Mouse (Mus musculus): ENCODE measurements around the gene Grb7. TPM values are rescaled to one million over a fixed set of nuclear protein-coding genes. Genes with fewer than 3 reads are reported as not detected.

The Grb7 gene
- total and polyA plus RNA-seq, 3 experiments: 4.5 to 11.5 (median 8.0) TPM

DNA sequence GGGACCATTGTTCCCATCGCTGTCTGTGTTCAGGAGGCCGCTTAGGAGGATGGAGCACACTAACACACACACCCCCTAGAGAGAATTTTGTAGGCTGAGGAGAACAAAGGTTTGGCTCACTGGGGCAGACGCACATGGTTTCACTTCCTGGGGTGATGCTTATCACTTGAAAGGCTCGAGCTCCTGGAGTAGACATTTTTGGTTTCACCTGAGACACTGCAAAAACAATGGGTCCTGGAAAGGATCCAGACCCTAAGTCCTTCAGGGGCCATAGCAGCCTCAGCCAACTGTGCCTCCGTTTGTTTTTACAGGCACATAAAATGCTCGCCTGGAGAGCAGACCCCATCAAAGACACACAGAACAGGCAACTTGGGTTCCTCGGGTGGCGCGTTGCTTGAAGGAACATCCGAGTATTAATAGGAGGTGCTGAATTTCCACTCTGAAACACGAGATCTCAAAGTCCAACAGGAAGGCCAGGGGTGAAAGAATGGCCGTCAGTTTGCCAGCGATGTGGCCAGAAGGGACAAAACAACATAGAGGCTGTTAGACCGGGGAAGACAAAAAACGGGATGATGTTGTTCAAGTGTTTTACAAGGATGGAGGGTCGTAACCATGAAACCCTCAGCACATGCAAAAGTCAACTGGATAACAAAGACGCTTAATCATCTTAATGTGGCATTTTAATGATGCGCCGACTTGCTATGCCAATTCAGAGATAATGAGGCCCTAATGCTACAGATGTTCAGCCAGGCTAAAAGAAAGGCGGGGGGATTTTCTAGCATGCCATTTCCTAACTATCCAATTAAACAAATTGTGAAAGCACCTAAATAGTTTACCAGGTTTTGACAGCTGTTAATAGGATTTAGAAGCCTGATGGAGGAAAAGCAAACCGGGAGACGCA, 51.4 kb downstream of the Grb7 start:
- Histone ChIP-seq H3K27me3 (replicated peaks) (no peaks in the 10 kb centered on the region), H3K79me2 (replicated peaks; ENCODE audit: control insufficient read depth, extremely low read depth, insufficient read depth, poor library complexity, severe bottlenecking) (peaks cover 39% of the 10 kb centered on the region), H3K4me2 (ENCODE audit: insufficient read depth, low read depth, poor library complexity, severe bottlenecking) (peak overlapping the region; percentile 53), H3K9me3 (replicated peaks; ENCODE audit: low read length) (no peaks in the 10 kb centered on the region), H3K9ac (ENCODE audit: insufficient read depth, low read depth) (peak overlapping the region; percentile 53), H3K27ac (ENCODE audit: insufficient read depth, low read depth) (peak overlapping the region; percentile 92), H3K36me3 (replicated peaks in 1 of 2; ENCODE audit: control insufficient read depth in 1 of 2, insufficient read depth in 1 of 2, low read length in 1 of 2) (peaks cover 12 to 48% of the 10 kb centered on the region in 2 experiments), H3K4me1 (ENCODE audit: control insufficient read depth in 1 of 2, insufficient read depth in 2 of 2) (peaks cover 27 to 79% of the 10 kb centered on the region in 2 experiments), H3K4me3 (replicated peaks in 1 of 3; ENCODE audit: low read depth in 2 of 3, low read length in 2 of 3, poor library complexity in 1 of 3) (peak overlapping the region in 1 of 3 experiments; percentile 33)
- peak; percentile 73 for DNase-seq (ENCODE audit: extremely low read depth)
- dilution Hi-C loops (cut with MboI; ENCODE audit: extremely low pct_ligation_motif_present, extremely low pct_unique_long_range_greater_than_20kb, low sequenced_read_pairs) (no loop called here), in situ Hi-C loops (cut with MboI; ENCODE audit: low pct_ligation_motif_present, low pct_unique_long_range_greater_than_20kb, low sequenced_read_pairs) (loop anchor here (5.0 kb wide), 1 partner anchor 35 kb away; no protein-coding TSS in a partner anchor)
- 0 out of 2 replicates have a peak, but pooled peaks have one; percentile 9 for TF ChIP-seq CHD2 (IDR thresholded peaks at IDR 0.05; ENCODE audit: low read length)
- no peak for TF ChIP-seq USF2 (conservative IDR thresholded peaks at IDR 0.05; ENCODE audit: low read depth, low read length)
- TF ChIP-seq MXI1 (IDR thresholded peaks at IDR 0.05; ENCODE audit: low read depth, low read length): peak; percentile 90
- TF ChIP-seq MAFK (IDR thresholded peaks at IDR 0.05; ENCODE audit: insufficient replicate concordance, low read length): 0 out of 2 replicates have a peak, but pooled peaks have one; percentile 33
- TF ChIP-seq IRF4 (IDR thresholded peaks at IDR 0.05; ENCODE audit: low read depth, low read length): peak; percentile 97
- peak; percentile 88 for TF ChIP-seq EP300 (IDR thresholded peaks at IDR 0.05; ENCODE audit: low read length)
- TF ChIP-seq ELF1 (IDR thresholded peaks at IDR 0.05; ENCODE audit: low read depth, low read length): peak; percentile 79
- peak; percentile 43; the same call in 1 of the 2 replicates for TF ChIP-seq HCFC1 (IDR thresholded peaks at IDR 0.05; ENCODE audit: low read depth, low read length)
- TF ChIP-seq NELFE (IDR thresholded peaks at IDR 0.05; ENCODE audit: low read depth, low read length): 0 out of 2 replicates have a peak, but pooled peaks have one; percentile 36
- peak; percentile 57; the same call in 1 of the 2 replicates for TF ChIP-seq MAZ (IDR thresholded peaks at IDR 0.05; ENCODE audit: low read depth, low read length)
- no peak for TF ChIP-seq ZC3H11A (IDR thresholded peaks at IDR 0.05; ENCODE audit: low read depth, low read length)
- peak; percentile 50; the same call in 1 of the 2 replicates for TF ChIP-seq ETS1 (conservative IDR thresholded peaks at IDR 0.05; ENCODE audit: low read depth, low read length)
- no peak for TF ChIP-seq PAX5 (IDR thresholded peaks at IDR 0.05; ENCODE audit: low read length)
- TF ChIP-seq MEF2A (IDR thresholded peaks at IDR 0.05; ENCODE audit: borderline replicate concordance, low read depth, low read length): peak; percentile 76; the same call in 1 of the 2 replicates
- TF ChIP-seq TCF12 (IDR thresholded peaks at IDR 0.05; ENCODE audit: low read depth, low read length): peak; percentile 84
- TF ChIP-seq RCOR1 (conservative IDR thresholded peaks at IDR 0.05; ENCODE audit: low read depth, low read length): 0 out of 2 replicates have a peak, but pooled peaks have one; percentile 2
- TF ChIP-seq BHLHE40 (IDR thresholded peaks at IDR 0.05; ENCODE audit: low read depth, low read length): peak; percentile 89
- TF ChIP-seq UBTF (IDR thresholded peaks at IDR 0.05; ENCODE audit: low read depth, low read length): no peak
- TF ChIP-seq ZKSCAN1 (IDR thresholded peaks at IDR 0.05; ENCODE audit: borderline replicate concordance, low read depth, low read length): no peak
- peak; percentile 30; the same call in 1 of the 2 replicates for TF ChIP-seq NRF1 (IDR thresholded peaks at IDR 0.05; ENCODE audit: low read depth, low read length)
- TF ChIP-seq TBP (conservative IDR thresholded peaks at IDR 0.05; ENCODE audit: low read depth, low read length): peak; percentile 72
- TF ChIP-seq JUND (conservative IDR thresholded peaks at IDR 0.05; ENCODE audit: low read depth, low read length): no peak
- peak in 1 of 2 experiments; percentile 13; a peak in 1 of 4 replicates for TF ChIP-seq CTCF (conservative IDR thresholded peaks at IDR 0.05 in 1 of 2, IDR thresholded peaks at IDR 0.05 in 1 of 2; ENCODE audit: low read depth in 2 of 2, low read length in 2 of 2)
- TF ChIP-seq MAX (IDR thresholded peaks at IDR 0.05; ENCODE audit: low read length): peak; percentile 97
- TF ChIP-seq SMC3 (IDR thresholded peaks at IDR 0.05; ENCODE audit: low read depth, low read length): peak; percentile 36; the same call in 1 of the 2 replicates
- TF ChIP-seq GABPA (IDR thresholded peaks at IDR 0.05; ENCODE audit: insufficient replicate concordance, low read depth, low read length): no peak
- TF ChIP-seq ZMIZ1 (IDR thresholded peaks at IDR 0.05; ENCODE audit: low read depth, low read length): no peak
- peak; percentile 98 for TF ChIP-seq MYC (IDR thresholded peaks at IDR 0.05; ENCODE audit: low read depth, low read length)
- no peak for TF ChIP-seq E2F4 (IDR thresholded peaks at IDR 0.05; ENCODE audit: insufficient replicate concordance, low read depth, low read length)
- peak; percentile 56; the same call in 1 of the 2 replicates for TF ChIP-seq JUN (IDR thresholded peaks at IDR 0.05; ENCODE audit: insufficient read depth, low read depth, low read length)
- TF ChIP-seq KAT2A (IDR thresholded peaks at IDR 0.05; ENCODE audit: insufficient replicate concordance, low read length): no peak
- TF ChIP-seq RAD21 (IDR thresholded peaks at IDR 0.05; ENCODE audit: low read depth, low read length): no peak; the same call in none of the 2 replicates
- TF ChIP-seq CHD1 (IDR thresholded peaks at IDR 0.05; ENCODE audit: low read depth, low read length): no peak
- TF ChIP-seq ZNF384 (IDR thresholded peaks at IDR 0.05; ENCODE audit: low read depth, low read length): peak; percentile 30; the same call in 1 of the 2 replicates
- no peak for TF ChIP-seq POLR2AphosphoS2 (IDR thresholded peaks at IDR 0.05; ENCODE audit: low read depth, low read length)
- peak; percentile 62 for TF ChIP-seq POLR2A (IDR thresholded peaks at IDR 0.05; ENCODE audit: low read depth, low read length)
- TF ChIP-seq SIN3A (IDR thresholded peaks at IDR 0.05; ENCODE audit: low read length): peak; percentile 92
